Mouse (Mus musculus): ENCODE measurements around the gene Sfn. TPM values are rescaled to one million over a fixed set of nuclear protein-coding genes. Genes with fewer than 3 reads are reported as not detected.

Gene Sfn
- total and polyA plus RNA-seq, 2 experiments: 0.54 to 0.55 TPM

GRCm38 (mm10) chr4:133625621-133626071 lies 23.7 kb upstream of the Sfn start:
- Histone ChIP-seq H3K9ac (ENCODE audit: low read depth, low read length) (no peak overlapping the region), H3K27ac (replicated peaks; ENCODE audit: insufficient read depth, low read depth, low read length) (peak overlapping the region; percentile 74), H3K27me3 (ENCODE audit: control insufficient read depth, insufficient read depth, low read length) (no peaks in the 10 kb centered on the region), H3K4me1 (ENCODE audit: control insufficient read depth, insufficient read depth, low read length) (peaks cover 6% of the 10 kb centered on the region), H3K79me2 (ENCODE audit: control insufficient read depth, insufficient read depth, low read length) (peaks cover 28% of the 10 kb centered on the region), H3K36me3 (ENCODE audit: control insufficient read depth, insufficient read depth, low read length) (peaks cover 3% of the 10 kb centered on the region; the same call in 1 of the 2 replicates), H3K4me3 (ENCODE audit: insufficient read depth, low read depth, low read length) (no peak overlapping the region)
- DNase-seq (ENCODE audit: extremely low read depth, low read depth, low spot score): no peak
- WGBS: 82% methylated on average over 11 of the region's 11 CpGs
- no peak for TF ChIP-seq CTCF (IDR thresholded peaks at IDR 0.05; ENCODE audit: low read depth, low read length)

GRCm38 (mm10) chr4:133624830-133625229 lies 22.9 kb upstream of the Sfn start:
- no peak overlapping the region for H3K9ac ChIP-seq (ENCODE audit: low read depth, low read length)
- no peak overlapping the region for H3K4me3 ChIP-seq (ENCODE audit: insufficient read depth, low read depth, low read length)
- H3K79me2 ChIP-seq (ENCODE audit: control insufficient read depth, insufficient read depth, low read length): peaks cover 22% of the 10 kb centered on the region; the same call in 1 of the 2 replicates
- H3K27me3 ChIP-seq (ENCODE audit: control insufficient read depth, insufficient read depth, low read length): no peaks in the 10 kb centered on the region
- peaks cover 3% of the 10 kb centered on the region; the same call in 1 of the 2 replicates for H3K36me3 ChIP-seq (ENCODE audit: control insufficient read depth, insufficient read depth, low read length)
- H3K27ac ChIP-seq (replicated peaks; ENCODE audit: insufficient read depth, low read depth, low read length): no peak overlapping the region; the same call in 1 of the 2 replicates
- TF ChIP-seq POLR2A (IDR thresholded peaks at IDR 0.05; ENCODE audit: extremely low read depth, insufficient read depth, low read length): no peak
- TF ChIP-seq CTCF (IDR thresholded peaks at IDR 0.05; ENCODE audit: low read depth, low read length): no peak
- 87% methylated on average over 7 of the region's 7 CpGs for WGBS
- DNase-seq (ENCODE audit: extremely low read depth, low read depth, low spot score): no peak
- H3K4me1 ChIP-seq (ENCODE audit: control insufficient read depth, insufficient read depth, low read length): peaks cover 1% of the 10 kb centered on the region

- WGBS: 83% methylated on average over 11 of the region's 11 CpGs
- no peak overlapping the region for H3K4me3 ChIP-seq (ENCODE audit: insufficient read depth, low read depth, low read length)
- TF ChIP-seq POLR2A (IDR thresholded peaks at IDR 0.05; ENCODE audit: extremely low read depth, insufficient read depth, low read length) (no peak), CTCF (IDR thresholded peaks at IDR 0.05; ENCODE audit: low read depth, low read length) (no peak)
- no peaks in the 10 kb centered on the region for H3K27me3 ChIP-seq (ENCODE audit: control insufficient read depth, insufficient read depth, low read length)
- peaks cover 3% of the 10 kb centered on the region; the same call in 1 of the 2 replicates for H3K36me3 ChIP-seq (ENCODE audit: control insufficient read depth, insufficient read depth, low read length)
- H3K27ac ChIP-seq (replicated peaks; ENCODE audit: insufficient read depth, low read depth, low read length): no peak overlapping the region
- H3K79me2 ChIP-seq (ENCODE audit: control insufficient read depth, insufficient read depth, low read length): peaks cover 13% of the 10 kb centered on the region; the same call in 1 of the 2 replicates
- H3K4me1 ChIP-seq (ENCODE audit: control insufficient read depth, insufficient read depth, low read length): peaks cover 4% of the 10 kb centered on the region
- no peak overlapping the region for H3K9ac ChIP-seq (ENCODE audit: low read depth, low read length)
- DNase-seq (ENCODE audit: extremely low read depth, low read depth, low spot score): no peak
Observed at GRCm38 (mm10) chr4:133622161-133622695, 20.3 kb upstream of the Sfn start.

- DNase-seq (ENCODE audit: extremely low read depth, low read depth, low spot score): no peak
- no peaks in the 10 kb centered on the region for H3K27me3 ChIP-seq (ENCODE audit: control insufficient read depth, insufficient read depth, low read length)
- H3K4me3 ChIP-seq (ENCODE audit: insufficient read depth, low read depth, low read length): no peak overlapping the region
- H3K4me1 ChIP-seq (ENCODE audit: control insufficient read depth, insufficient read depth, low read length): peaks cover 4% of the 10 kb centered on the region
- no peak for TF ChIP-seq CTCF (IDR thresholded peaks at IDR 0.05; ENCODE audit: low read depth, low read length)
- TF ChIP-seq POLR2A (IDR thresholded peaks at IDR 0.05; ENCODE audit: extremely low read depth, insufficient read depth, low read length): no peak
- H3K27ac ChIP-seq (replicated peaks; ENCODE audit: insufficient read depth, low read depth, low read length): no peak overlapping the region
- 84% methylated on average over 8 of the region's 8 CpGs for WGBS
- peaks cover 6% of the 10 kb centered on the region; the same call in 1 of the 2 replicates for H3K79me2 ChIP-seq (ENCODE audit: control insufficient read depth, insufficient read depth, low read length)
- no peak overlapping the region for H3K9ac ChIP-seq (ENCODE audit: low read depth, low read length)
- no peaks in the 10 kb centered on the region; the same call in 1 of the 2 replicates for H3K36me3 ChIP-seq (ENCODE audit: control insufficient read depth, insufficient read depth, low read length)
Observed at GRCm38 (mm10) chr4:133620668-133621067, 18.7 kb upstream of the Sfn start.

GRCm38 (mm10) chr4:133619473-133620136 lies 17.6 kb upstream of the Sfn start:
- TF ChIP-seq CTCF (IDR thresholded peaks at IDR 0.05; ENCODE audit: low read depth, low read length): no peak
- no peak for TF ChIP-seq POLR2A (IDR thresholded peaks at IDR 0.05; ENCODE audit: extremely low read depth, insufficient read depth, low read length)
- peaks cover 4% of the 10 kb centered on the region; the same call in 1 of the 2 replicates for H3K79me2 ChIP-seq (ENCODE audit: control insufficient read depth, insufficient read depth, low read length)
- H3K36me3 ChIP-seq (ENCODE audit: control insufficient read depth, insufficient read depth, low read length): no peaks in the 10 kb centered on the region; the same call in 1 of the 2 replicates
- no peak overlapping the region for H3K4me3 ChIP-seq (ENCODE audit: insufficient read depth, low read depth, low read length)
- H3K27me3 ChIP-seq (ENCODE audit: control insufficient read depth, insufficient read depth, low read length): no peaks in the 10 kb centered on the region
- no peak overlapping the region for H3K27ac ChIP-seq (replicated peaks; ENCODE audit: insufficient read depth, low read depth, low read length)
- DNase-seq (ENCODE audit: extremely low read depth, low read depth, low spot score): peak; percentile 11
- 37% methylated on average over 4 of the region's 4 CpGs for WGBS
- H3K9ac ChIP-seq (ENCODE audit: low read depth, low read length): no peak overlapping the region
- peaks cover 4% of the 10 kb centered on the region for H3K4me1 ChIP-seq (ENCODE audit: control insufficient read depth, insufficient read depth, low read length)

- TF ChIP-seq POLR2A (IDR thresholded peaks at IDR 0.05; ENCODE audit: extremely low read depth, insufficient read depth, low read length) (no peak), CTCF (IDR thresholded peaks at IDR 0.05; ENCODE audit: low read depth, low read length) (no peak)
- H3K27me3 ChIP-seq (ENCODE audit: control insufficient read depth, insufficient read depth, low read length): no peaks in the 10 kb centered on the region
- no peak overlapping the region for H3K9ac ChIP-seq (ENCODE audit: low read depth, low read length)
- H3K4me1 ChIP-seq (ENCODE audit: control insufficient read depth, insufficient read depth, low read length): peaks cover 4% of the 10 kb centered on the region
- no peak overlapping the region for H3K27ac ChIP-seq (replicated peaks; ENCODE audit: insufficient read depth, low read depth, low read length)
- no peaks in the 10 kb centered on the region for H3K36me3 ChIP-seq (ENCODE audit: control insufficient read depth, insufficient read depth, low read length)
- peaks cover 4% of the 10 kb centered on the region; the same call in 1 of the 2 replicates for H3K79me2 ChIP-seq (ENCODE audit: control insufficient read depth, insufficient read depth, low read length)
- no peak overlapping the region for H3K4me3 ChIP-seq (ENCODE audit: insufficient read depth, low read depth, low read length)
- WGBS: 96% methylated on average over 11 of the region's 11 CpGs
- no peak for DNase-seq (ENCODE audit: extremely low read depth, low read depth, low spot score)
Observed at GRCm38 (mm10) chr4:133617936-133618335, 16.0 kb upstream of the Sfn start.

Data from liver, adult 2 months (tissue).